Mouse (Mus musculus) hindbrain, embryonic 14.5 days (tissue): ENCODE results near the gene Map2k5. TPM values are rescaled to one million over a fixed set of nuclear protein-coding genes. Genes with fewer than 3 reads are reported as not detected.

Source experiments
- ATAC-seq: fragments of 200-750 bp; cut with Nextera tagmentation; 2 replicates; pipeline ENCODE4 v1.8.0; 2017; ENCODE audit warnings: moderate number of reproducible peaks, mild to moderate bottlenecking, moderate TSS enrichment, moderate library complexity; ENCODE audit not compliant: low FRiP score
- DNase-seq: peaks from one replicate; pipeline ENCODE4 v3.0.0-alpha.2; 2015; ENCODE audit warnings: low spot score
- H3K27ac ChIP-seq: fragments of 300-500 bp; sonication (generic); 2 replicates; pipeline ENCODE4 v1.5.1; 2014; ENCODE audit warnings: mild to moderate bottlenecking, moderate library complexity
- H3K27me3 ChIP-seq: fragments of 300-500 bp; sonication (generic); 2 replicates; pipeline ENCODE4 v1.6.1; 2014; ENCODE audit warnings: mild to moderate bottlenecking, low read length, mixed read lengths; ENCODE audit not compliant: control insufficient read depth, insufficient read depth
- H3K36me3 ChIP-seq: fragments of 300-500 bp; sonication (generic); replicated peaks from 2 replicates; pipeline ENCODE4 v1.6.1; 2014; ENCODE audit not compliant: control insufficient read depth, insufficient read depth
- H3K4me1 ChIP-seq: fragments of 300-500 bp; sonication (generic); replicated peaks from 2 replicates; pipeline ENCODE4 v1.6.1; 2014; ENCODE audit warnings: antibody characterized with exemption, low read length, mixed read lengths; ENCODE audit not compliant: control insufficient read depth, insufficient read depth
- H3K4me2 ChIP-seq: fragments of 300-500 bp; sonication (generic); replicated peaks from 2 replicates; pipeline ENCODE4 v1.6.1; 2014; ENCODE audit warnings: mild to moderate bottlenecking, moderate library complexity
- H3K4me3 ChIP-seq: fragments of 300-500 bp; sonication (generic); replicated peaks from 2 replicates; pipeline ENCODE4 v1.5.1; 2014; ENCODE audit warnings: mild to moderate bottlenecking, low read length
- H3K9ac ChIP-seq: fragments of 300-500 bp; sonication (generic); 2 replicates; pipeline ENCODE4 v1.6.1; 2014
- H3K9me3 ChIP-seq: fragments of 300-500 bp; sonication (generic); 2 replicates; pipeline ENCODE4 v1.6.1; 2016; ENCODE audit warnings: low read length; ENCODE audit not compliant: control insufficient read depth
- WGBS: fragments of 180-500 bp; shearing (Covaris S2); extraction: QIAGEN DNeasy Blood & Tissue Kit; methylation state at CpG from one replicate; pipeline ENCODE4 v1.1.7; 2014; 5-methylcytosine and 5-hydroxymethylcytosine counted together
- polyA plus RNA-seq: library from polyadenylated mRNA; unstranded; fragments of >200 nt; fragmentation: Nextera tagmentation; extraction: Ambion mirVana; gene quantifications from 2 replicates; pipeline ENCODE4 v1.2.1, GENCODE M21; 2014

Map2k5 gene
- polyA plus RNA-seq, 1 experiment from 2014 or later: 35.9 TPM

DNA sequence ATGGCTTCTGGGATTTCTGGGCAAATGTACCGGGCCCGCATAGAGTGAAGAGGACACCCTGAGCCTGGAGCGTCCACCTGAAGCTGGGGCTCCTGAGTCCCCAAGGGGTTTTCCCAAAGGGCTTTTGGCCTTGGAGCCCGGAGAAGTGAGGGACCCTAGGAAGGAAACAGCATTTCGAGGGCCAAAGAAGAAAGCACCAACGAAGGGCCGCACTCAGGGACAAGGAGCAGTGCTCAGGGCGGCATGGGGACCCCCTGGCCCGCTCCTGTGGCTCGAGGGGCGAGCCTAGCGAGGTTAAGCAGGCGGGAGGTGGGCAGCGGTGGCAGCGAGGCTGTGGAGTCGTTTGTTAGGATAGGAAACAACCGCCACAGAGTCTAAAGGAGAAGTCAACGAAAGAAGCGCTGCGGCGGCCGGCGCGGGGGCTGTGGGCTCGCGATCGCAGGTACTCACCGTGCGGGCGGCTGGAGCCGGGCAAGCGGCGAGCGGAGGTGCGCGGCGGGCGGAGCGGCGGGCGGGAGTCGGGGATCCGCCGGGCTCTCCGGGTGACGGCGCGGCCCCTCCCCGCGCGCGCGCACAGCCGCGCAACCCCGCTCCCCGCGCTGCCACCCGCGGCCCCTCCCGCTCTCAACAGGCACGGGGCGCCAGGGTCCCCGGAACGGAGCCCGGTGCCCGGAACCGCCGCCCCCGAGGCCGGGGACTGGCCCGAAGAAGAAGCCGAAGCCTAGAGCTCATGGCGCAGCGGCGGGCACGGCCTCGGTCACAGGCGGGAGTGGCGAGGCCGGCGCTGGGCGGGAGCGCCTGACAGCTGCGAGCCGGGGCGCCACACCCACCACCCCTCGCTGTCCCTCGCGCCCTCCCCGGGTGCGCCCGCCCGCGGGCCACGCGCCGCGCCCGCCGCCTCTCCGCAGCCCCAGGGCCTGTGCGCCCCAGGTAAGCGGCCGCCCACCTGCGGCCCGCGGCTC is 229.0 kb downstream of the Map2k5 start, which contains the start of gene Skor1:
TSS of gene Skor1 (minus strand) at position 552 of the 962 bp plus-strand sequence.
- H3K27ac ChIP-seq: peak within 1 kb of the TSS; percentile 87
- H3K9ac ChIP-seq: peak within 1 kb of the TSS; percentile 68
- peak within 1 kb of the TSS; percentile 60 for H3K4me2 ChIP-seq
- H3K4me1 ChIP-seq: peaks cover 4% of the 10 kb centered on the region; the same call in 1 of the 2 replicates
- DNase-seq (no peak), ATAC-seq (no peak)
- H3K27me3 ChIP-seq: peaks cover 96% of the 10 kb centered on the region
- peak within 1 kb of the TSS; percentile 47 for H3K4me3 ChIP-seq
- no peaks in the 10 kb centered on the region for H3K36me3 ChIP-seq
- H3K9me3 ChIP-seq: no peaks in the 10 kb centered on the region
- 0% methylated on average over 67 of the region's 108 CpGs for WGBS

DNA sequence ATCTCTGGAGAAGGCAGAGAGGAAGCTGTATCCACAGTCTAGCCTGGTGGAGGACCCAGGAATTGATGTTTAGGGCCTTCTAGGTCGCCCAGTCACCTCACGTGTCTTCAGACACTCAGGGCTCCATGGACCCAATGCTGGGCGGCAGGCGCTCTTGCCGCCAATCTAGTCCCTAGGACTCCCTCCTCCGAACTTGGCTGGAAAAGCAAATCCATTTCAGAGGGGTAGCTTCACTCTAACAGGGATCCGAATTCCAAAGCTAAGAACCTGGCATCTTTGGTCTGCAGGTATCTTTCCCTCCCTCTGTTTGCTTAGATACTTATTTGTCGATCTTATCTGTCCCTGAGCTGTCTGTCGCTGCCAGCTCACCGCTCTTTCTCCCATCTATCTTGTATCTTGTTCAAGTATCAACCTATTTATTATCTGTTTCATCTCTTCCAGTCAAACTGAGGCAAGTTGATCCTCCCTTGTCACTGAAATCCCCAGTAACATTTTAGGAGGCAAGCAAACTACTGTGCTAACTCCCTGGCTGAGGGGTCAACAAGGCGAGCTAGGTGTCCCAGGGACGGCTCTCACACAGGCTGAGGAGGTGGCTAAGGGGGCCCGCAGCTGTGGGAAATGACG is 229.8 kb downstream of the Map2k5 start:
- Histone ChIP-seq H3K4me3 (peak overlapping the region; percentile 47), H3K36me3 (no peaks in the 10 kb centered on the region), H3K4me2 (peak overlapping the region; percentile 60), H3K27ac (peak overlapping the region; percentile 87), H3K27me3 (peaks cover 96% of the 10 kb centered on the region), H3K4me1 (peaks cover 4% of the 10 kb centered on the region; the same call in 1 of the 2 replicates), H3K9me3 (no peaks in the 10 kb centered on the region), H3K9ac (peak overlapping the region; percentile 68)
- no peak for ATAC-seq
- WGBS: 2% methylated on average over 14 of the region's 14 CpGs
- DNase-seq: no peak

DNA sequence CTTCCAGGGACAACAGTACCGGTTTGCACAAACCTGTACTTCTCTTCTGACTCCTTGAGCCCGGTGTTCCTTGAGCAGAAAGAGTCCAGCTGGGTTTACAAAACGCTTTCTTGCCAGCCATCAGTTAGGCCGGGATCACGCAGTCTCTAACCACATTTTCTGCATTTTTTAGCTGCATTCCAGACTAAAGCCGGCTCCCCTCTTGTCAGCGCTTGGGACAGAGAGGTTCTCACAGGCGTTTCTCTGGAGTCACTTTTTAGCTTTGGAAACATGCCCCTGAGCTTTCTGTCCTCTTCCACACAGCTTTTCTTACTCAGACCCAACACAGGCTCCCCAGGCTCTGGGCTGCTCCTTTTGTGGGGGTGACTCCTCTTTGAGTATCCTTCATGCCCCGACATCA is 230.4 kb downstream of the Map2k5 start:
- under 1% methylated on average over 9 of the region's 9 CpGs for WGBS
- Histone ChIP-seq H3K9me3 (no peaks in the 10 kb centered on the region), H3K27me3 (peaks cover 96% of the 10 kb centered on the region), H3K4me2 (peak overlapping the region; percentile 60), H3K9ac (peak overlapping the region; percentile 68), H3K4me3 (peak overlapping the region; percentile 47), H3K4me1 (peaks cover 4% of the 10 kb centered on the region; the same call in 1 of the 2 replicates), H3K36me3 (no peaks in the 10 kb centered on the region), H3K27ac (peak overlapping the region; percentile 87)
- ATAC-seq (no peak), DNase-seq (no peak)

DNA sequence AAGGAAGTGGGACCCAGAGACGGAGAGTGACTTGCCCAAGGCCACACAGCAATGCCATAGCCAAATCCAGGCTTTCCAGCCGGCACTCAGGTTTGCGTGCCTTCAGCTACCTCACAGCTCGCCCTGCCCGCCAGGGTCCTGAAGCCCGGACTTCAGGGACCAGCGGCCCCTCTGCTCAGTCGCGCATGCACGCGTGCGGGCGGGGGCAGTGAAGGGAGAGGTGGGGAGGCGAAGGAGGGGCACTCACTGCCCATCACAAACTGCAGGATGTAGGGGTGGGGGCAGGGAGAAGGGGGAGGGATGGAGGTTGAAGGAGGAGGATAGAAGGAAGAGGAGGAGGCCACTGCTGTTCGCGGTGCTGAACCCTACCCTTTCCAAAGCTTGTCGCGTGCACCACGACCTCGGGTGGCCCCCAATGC is 230.8 kb downstream of the Map2k5 start:
- Histone ChIP-seq H3K27ac (peak overlapping the region; percentile 87), H3K36me3 (no peaks in the 10 kb centered on the region), H3K9ac (peak overlapping the region; percentile 68), H3K4me3 (peak overlapping the region; percentile 47), H3K9me3 (no peaks in the 10 kb centered on the region), H3K4me1 (peaks cover 4% of the 10 kb centered on the region; the same call in 1 of the 2 replicates), H3K27me3 (peaks cover 96% of the 10 kb centered on the region), H3K4me2 (peak overlapping the region; percentile 60)
- 0 out of 2 replicates have a peak, but pooled peaks have one; percentile 28 for ATAC-seq
- DNase-seq: no peak
- 1% methylated on average over 18 of the region's 20 CpGs for WGBS

DNA sequence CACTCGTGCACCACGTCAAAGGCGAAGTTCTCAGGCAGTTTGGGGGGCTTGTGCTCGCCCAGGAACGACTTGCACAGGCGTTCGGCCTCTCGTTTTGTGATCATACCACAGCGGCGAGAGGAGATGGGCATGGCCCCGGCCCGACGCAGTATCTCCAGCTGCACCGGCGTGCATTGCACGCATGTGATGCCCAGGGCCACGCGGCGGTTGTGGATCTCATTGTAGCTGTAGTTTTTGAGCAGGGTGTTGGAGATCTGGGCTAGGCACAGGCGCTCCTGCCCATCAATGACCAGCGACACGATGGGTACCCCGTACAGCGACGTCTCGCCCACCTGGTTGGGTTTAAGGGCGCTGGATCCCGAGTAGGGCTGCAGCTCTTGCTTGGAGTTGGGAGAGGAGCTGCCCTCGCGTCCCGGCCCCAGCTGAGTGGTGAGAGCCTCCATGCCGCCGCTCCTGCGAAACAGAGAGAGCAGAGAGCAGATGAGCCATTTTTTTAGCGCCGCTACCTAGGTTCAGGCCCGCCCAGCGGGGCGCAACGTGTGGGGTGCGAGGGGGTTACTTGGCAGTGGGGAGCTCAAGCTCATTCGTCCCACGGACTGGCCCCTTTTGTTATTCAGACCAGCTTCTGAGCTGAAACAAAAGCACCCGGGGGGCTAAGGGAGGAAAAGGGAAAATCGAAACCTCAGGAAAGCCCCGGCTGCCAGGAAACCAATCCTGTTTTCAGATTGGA is 231.4 kb downstream of the Map2k5 start:
- DNase-seq: peak; percentile 30
- WGBS: 1% methylated on average over 46 of the region's 46 CpGs
- ATAC-seq: no peak
- H3K9ac ChIP-seq: peak overlapping the region; percentile 68
- peak overlapping the region; percentile 87 for H3K27ac ChIP-seq
- H3K36me3 ChIP-seq: no peaks in the 10 kb centered on the region
- no peaks in the 10 kb centered on the region for H3K9me3 ChIP-seq
- peaks cover 96% of the 10 kb centered on the region for H3K27me3 ChIP-seq
- H3K4me1 ChIP-seq: peaks cover 4% of the 10 kb centered on the region; the same call in 1 of the 2 replicates
- H3K4me2 ChIP-seq: peak overlapping the region; percentile 60
- H3K4me3 ChIP-seq: peak overlapping the region; percentile 47

DNA sequence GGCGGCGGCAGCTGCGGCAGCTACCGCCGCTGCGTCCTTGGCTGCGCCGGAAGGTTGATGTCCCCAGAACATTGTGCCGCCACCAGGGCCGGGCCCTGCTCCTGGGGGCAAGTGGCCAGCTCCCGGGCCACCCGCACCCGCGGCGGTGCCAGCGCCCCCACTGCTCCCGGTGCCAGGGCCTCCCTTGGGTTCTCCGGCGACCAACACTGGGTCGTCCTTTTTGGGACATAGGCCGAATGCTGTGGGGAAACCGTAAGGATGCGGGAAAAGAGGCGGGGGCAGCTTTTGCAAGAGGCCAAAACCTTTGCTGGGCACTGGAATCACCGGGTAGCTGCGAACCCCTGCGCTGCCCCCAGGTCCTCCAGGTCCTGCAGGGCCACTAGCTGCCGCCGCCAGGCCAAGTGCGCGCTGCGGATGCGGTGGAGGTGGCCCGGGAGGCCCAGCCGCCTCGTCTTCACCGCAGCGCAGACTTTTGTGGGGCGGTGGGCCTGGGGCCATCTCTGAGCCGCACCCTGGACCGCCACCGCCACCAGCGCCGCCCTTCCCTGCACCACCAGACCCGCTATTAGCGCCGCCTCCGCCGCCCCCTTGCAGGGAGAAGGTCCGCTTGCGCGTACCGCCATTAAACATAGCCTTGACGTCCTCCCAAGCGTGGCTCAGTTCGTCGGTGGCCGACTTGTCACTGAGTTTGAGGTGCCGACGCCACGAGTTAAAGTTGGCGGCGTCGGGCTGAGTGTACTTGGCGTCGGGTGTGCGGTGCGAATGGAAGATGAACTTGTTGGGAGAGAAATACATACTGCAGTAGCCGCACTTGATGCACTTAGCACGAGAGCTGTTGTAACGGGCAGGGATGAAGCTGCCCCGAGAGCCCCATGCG is 232.2 kb downstream of the Map2k5 start:
- Histone ChIP-seq H3K4me2 (peak overlapping the region; percentile 60), H3K27ac (peak overlapping the region; percentile 87), H3K9ac (peak overlapping the region; percentile 68), H3K9me3 (no peaks in the 10 kb centered on the region), H3K36me3 (no peaks in the 10 kb centered on the region), H3K4me1 (peaks cover 4% of the 10 kb centered on the region; the same call in 1 of the 2 replicates), H3K27me3 (peaks cover 96% of the 10 kb centered on the region), H3K4me3 (peak overlapping the region; percentile 47)
- ATAC-seq (no peak), DNase-seq (peak; percentile 32)
- under 1% methylated on average over 73 of the region's 73 CpGs for WGBS

DNA sequence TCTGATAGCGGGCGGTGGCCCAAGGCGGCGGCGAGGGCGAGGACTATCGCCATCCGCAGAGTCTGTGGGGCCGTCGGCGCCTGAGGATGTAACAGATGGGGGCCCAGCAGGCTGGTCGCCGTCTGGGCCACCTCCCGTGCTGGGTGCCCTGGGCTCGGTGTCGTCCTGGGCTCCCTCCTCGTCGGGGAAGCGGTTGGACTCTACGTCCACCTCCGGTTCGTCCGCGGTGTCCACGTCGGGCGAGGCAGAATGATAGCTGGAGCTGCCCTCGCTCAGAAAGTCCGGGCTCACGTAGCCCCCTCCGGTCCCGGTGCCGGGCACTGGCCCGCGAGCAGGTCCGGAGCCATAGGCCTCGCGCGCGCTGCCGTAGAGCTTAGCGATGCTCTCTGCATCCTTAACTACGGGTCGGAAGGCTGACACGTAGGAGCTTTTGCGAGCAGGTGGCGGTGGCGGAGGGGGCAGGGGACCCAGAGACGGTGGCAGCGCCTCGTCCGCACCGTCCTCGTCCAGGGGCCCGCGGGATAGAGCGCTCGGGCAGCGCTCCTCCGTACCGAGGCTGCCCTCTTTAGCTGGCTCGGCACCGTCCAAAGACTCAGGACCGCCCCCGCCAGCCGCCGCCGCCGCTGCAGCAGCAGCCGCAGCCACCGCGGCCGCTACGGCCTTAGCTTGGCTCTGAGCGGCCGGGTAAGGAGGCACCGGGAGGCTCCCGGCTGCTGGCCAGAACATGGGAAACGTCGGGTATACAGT is 233.0 kb downstream of the Map2k5 start:
- DNase-seq (no peak), ATAC-seq (no peak)
- H3K4me3 ChIP-seq: peak overlapping the region; percentile 47
- no peaks in the 10 kb centered on the region for H3K36me3 ChIP-seq
- under 1% methylated on average over 76 of the region's 80 CpGs for WGBS
- H3K4me1 ChIP-seq: peaks cover 6% of the 10 kb centered on the region; the same call in 1 of the 2 replicates
- peaks cover 96% of the 10 kb centered on the region for H3K27me3 ChIP-seq
- H3K9ac ChIP-seq: peak overlapping the region; percentile 68
- H3K27ac ChIP-seq: peak overlapping the region; percentile 87
- no peaks in the 10 kb centered on the region for H3K9me3 ChIP-seq
- peak overlapping the region; percentile 60 for H3K4me2 ChIP-seq
